Mouse (Mus musculus): ENCODE results near the gene Smim11. TPM values are rescaled to one million over a fixed set of nuclear protein-coding genes. Genes with fewer than 3 reads are reported as not detected.

Gene Smim11
- total RNA-seq (2022) = 10 to 100 TPM; 84.4 to 94.5 (median 88.3) TPM

GRCm38 (mm10) chr16:92300649-92301411 is at the start of gene Smim11:
Gene Smim11 (plus strand): TSS chr16:92301286.
- DNase-seq (ENCODE audit: low spot score) = peak; percentile 96

- DNase-seq (ENCODE audit: low spot score) = no peak
Observed at GRCm38 (mm10) chr16:92254316-92254715, 46.8 kb upstream of the Smim11 start.

- DNase-seq (ENCODE audit: low spot score) = no peak
Observed at GRCm38 (mm10) chr16:92267861-92268260, 33.2 kb upstream of the Smim11 start.

- no peak for DNase-seq (ENCODE audit: low spot score)
Observed at GRCm38 (mm10) chr16:92274516-92274915, 26.6 kb upstream of the Smim11 start.

GRCm38 (mm10) chr16:92275526-92275925 is 25.6 kb upstream of the Smim11 start:
- no peak for DNase-seq (ENCODE audit: low spot score)

- DNase-seq (ENCODE audit: low spot score) = no peak
Observed at GRCm38 (mm10) chr16:92282671-92283070, 18.4 kb upstream of the Smim11 start.

- DNase-seq (ENCODE audit: low spot score) = no peak
Observed at GRCm38 (mm10) chr16:92285068-92285467, 16.0 kb upstream of the Smim11 start.

- peak; percentile 78 for DNase-seq (ENCODE audit: low spot score)
Observed at GRCm38 (mm10) chr16:92286609-92287008, 14.5 kb upstream of the Smim11 start.

GRCm38 (mm10) chr16:92288778-92289177 is 12.3 kb upstream of the Smim11 start:
- DNase-seq (ENCODE audit: low spot score) = no peak

GRCm38 (mm10) chr16:92290045-92290444 is 11.0 kb upstream of the Smim11 start:
- no peak for DNase-seq (ENCODE audit: low spot score)

GRCm38 (mm10) chr16:92292101-92292500 is 9.0 kb upstream of the Smim11 start, which contains the start of gene Kcne2:
Gene Kcne2 (plus strand): TSS chr16:92292389.
- DNase-seq (ENCODE audit: low spot score) = no peak

GRCm38 (mm10) chr16:92294267-92294970 is 6.7 kb upstream of the Smim11 start:
- no peak for DNase-seq (ENCODE audit: low spot score)

- no peak for DNase-seq (ENCODE audit: low spot score)
Observed at GRCm38 (mm10) chr16:92295328-92295727, 5.8 kb upstream of the Smim11 start.

- no peak for DNase-seq (ENCODE audit: low spot score)
Observed at GRCm38 (mm10) chr16:92301412-92301806, 323 bp downstream of the Smim11 start.

GRCm38 (mm10) chr16:92301989-92302388 is 903 bp downstream of the Smim11 start:
- DNase-seq (ENCODE audit: low spot score) = no peak

GRCm38 (mm10) chr16:92302506-92302905 is 1.4 kb downstream of the Smim11 start:
- DNase-seq (ENCODE audit: low spot score) = no peak

GRCm38 (mm10) chr16:92305519-92305918 is 4.4 kb downstream of the Smim11 start:
- DNase-seq (ENCODE audit: low spot score) = no peak

GRCm38 (mm10) chr16:92307947-92308346 is 6.9 kb downstream of the Smim11 start:
- no peak for DNase-seq (ENCODE audit: low spot score)

- no peak for DNase-seq (ENCODE audit: low spot score)
Observed at GRCm38 (mm10) chr16:92309126-92309525, 8.0 kb downstream of the Smim11 start.

- DNase-seq (ENCODE audit: low spot score) = peak; percentile 24
Observed at GRCm38 (mm10) chr16:92313953-92314741, 13.1 kb downstream of the Smim11 start.

GRCm38 (mm10) chr16:92316049-92316738 is 15.1 kb downstream of the Smim11 start:
- DNase-seq (ENCODE audit: low spot score) = no peak

Measured in heart, adult 8-10 months (tissue).